Mouse (Mus musculus): ENCODE data around the gene Smok2b.
"Not testable (repeated sequence)": the region's sequence is repeated elsewhere in the genome, so short reads cannot be mapped to it uniquely, and the experiment has no call there.

Smok2b gene

GRCm38 (mm10) chr17:13229957-13230356 is at the start of gene Smok2b:
Gene Smok2b, plus strand, starts transcription at chr17:13230257.
- DNase-seq (ENCODE audit: low spot score), result not testable (repeated sequence)

DNA sequence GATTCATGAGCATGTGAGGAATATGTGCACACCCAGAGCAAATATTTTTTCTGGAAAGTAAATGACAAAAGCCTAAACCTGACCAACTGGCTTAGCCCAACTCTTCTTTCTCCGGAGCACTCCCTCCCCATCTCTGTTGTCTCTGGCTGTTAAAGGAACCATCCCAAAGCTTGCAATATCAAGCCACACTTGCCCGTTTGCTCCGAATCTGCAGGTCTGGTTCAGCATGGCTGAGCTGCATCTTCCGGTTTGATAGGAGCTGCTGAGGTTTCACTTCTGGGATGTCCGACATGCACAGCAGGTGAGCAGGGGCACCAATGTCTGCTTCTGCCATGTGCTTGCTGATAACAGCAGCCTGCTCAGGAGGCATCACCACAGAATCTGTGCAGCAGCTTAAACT is 49.6 kb upstream of the Smok2b start:
- not testable (repeated sequence) for DNase-seq (ENCODE audit: low spot score)

GRCm38 (mm10) chr17:13182712-13183111 is 47.3 kb upstream of the Smok2b start:
- not testable (repeated sequence) for DNase-seq (ENCODE audit: low spot score)

DNA sequence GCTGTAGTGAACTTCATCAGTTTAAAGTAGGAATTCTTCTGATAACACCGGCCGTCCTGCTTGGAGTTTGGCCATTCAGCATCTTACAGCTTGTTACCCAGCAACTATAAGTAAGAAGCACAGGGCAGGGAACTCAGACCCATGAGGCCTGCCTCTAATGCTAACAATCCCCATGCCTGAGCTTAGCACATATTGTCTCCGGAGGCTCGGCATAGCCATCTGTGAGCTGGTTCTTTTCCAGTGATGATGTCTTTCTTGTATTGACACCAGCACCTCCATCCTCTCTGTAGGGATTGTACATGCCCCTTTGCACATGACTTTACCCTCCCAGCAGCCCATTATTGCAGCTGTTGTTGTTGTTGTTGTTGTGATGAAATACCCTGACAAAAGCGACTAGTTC is 45.5 kb upstream of the Smok2b start:
- DNase-seq (ENCODE audit: low spot score), result not testable (repeated sequence)

DNA sequence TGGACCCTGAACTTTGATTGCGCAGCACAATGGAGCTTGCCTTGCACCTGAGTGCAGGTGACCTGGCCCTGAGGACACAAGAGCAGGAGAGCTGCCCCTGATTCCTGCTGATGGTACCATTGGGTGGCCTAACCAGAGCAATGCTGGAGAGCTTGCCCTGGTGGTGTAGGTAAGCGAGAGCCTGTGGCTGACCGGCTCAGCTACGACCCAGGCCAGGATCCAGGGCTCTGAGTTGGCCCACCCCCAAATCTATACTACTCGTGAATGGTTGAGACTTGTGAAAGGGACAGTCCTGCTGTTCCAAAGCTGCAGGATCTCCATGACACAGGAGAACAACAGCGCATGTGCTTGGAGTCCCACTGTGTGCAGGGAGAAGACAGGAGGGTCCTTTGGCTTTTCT is 43.5 kb upstream of the Smok2b start:
- not testable (repeated sequence) for DNase-seq (ENCODE audit: low spot score)

DNA sequence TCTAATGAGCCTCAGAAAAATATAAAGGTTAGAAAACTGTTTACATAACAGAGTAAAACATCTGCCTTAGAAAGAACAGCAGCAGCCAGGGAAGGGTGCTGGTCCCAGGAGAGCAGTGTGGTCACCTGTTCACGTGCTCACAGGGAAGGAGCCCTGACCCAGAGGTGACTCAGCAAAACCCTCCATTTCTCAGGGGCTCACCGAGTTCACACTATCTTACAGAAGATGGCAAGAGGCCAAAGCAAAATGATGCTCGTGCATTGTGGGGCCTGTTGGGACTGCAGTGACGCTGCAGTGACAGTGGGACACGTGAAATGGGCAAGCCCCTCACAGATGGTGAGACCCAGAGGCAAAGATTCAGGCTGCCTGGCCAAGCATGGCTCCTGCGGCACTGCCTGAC is 42.4 kb upstream of the Smok2b start:
- DNase-seq (ENCODE audit: low spot score), result peak; percentile 49

DNA sequence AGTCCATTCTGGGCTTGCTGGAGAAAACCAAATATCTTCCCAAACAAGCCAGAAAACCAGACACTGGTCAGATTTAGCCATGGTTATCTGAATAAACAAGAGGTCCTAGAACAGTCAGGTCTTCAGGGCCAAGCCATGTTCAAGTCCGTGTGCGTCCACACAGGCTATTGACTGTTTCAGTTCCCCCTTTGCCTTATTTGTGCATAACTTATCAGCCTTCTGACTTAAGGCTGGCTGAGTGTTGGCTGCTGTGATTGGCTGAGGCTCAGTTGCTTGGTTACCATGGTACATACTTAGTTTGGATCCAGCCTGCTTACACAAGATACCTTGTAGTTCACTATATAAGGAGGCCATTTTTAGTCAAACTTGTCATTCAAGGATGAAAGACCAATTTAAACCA is 41.2 kb upstream of the Smok2b start:
- not testable (repeated sequence) for DNase-seq (ENCODE audit: low spot score)

- DNase-seq (ENCODE audit: low spot score), result not testable (repeated sequence)
Measured at GRCm38 (mm10) chr17:13190836-13191583, 39.0 kb upstream of the Smok2b start.

- not testable (repeated sequence) for DNase-seq (ENCODE audit: low spot score)
Measured at GRCm38 (mm10) chr17:13196486-13196885, 33.6 kb upstream of the Smok2b start.

DNA sequence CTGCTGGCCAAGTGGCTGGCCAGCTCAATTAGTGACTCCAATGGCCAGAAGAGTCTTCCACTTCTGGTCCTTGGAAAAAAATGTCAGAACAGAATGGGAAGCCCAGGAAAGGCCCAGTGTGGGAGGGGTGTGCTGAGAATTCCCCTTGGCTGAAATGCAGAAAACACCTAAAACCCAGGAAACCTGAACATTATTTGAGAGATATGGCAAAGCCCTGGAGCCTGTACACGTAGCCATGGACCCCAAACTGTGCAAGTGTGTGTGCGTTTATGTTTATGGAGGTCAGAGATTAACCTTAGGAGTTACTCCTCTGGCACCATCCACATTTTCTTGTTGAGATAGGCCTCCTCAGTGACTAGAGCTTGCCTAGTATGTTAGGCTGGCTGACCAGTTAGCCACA is 31.2 kb upstream of the Smok2b start:
- DNase-seq (ENCODE audit: low spot score), result not testable (repeated sequence)

DNA sequence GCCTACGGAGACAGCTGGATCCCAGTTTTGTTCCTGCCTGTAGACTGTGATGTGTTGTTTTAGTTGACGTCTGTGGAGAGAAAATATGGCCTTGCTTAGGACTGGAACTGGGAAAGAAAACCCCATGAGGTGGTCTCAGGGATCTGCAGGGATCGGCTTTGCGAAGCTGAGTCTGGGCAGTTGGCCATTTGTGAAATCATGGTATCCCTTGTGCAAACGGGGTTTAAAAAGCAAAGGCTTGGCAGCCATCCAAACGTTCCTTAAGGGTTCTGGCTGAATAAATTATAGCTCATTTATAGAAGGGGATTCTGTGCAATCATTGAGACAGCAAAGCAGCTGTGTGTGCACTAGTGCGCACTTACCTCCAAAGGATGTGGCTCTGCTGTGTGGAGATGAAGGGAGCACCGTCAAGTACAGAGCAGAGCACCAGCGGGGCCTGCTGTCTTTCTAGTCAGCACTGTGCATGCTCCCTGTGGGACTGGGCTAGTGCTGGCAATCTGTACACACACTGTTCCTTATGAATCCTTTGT is 30.1 kb upstream of the Smok2b start:
- DNase-seq (ENCODE audit: low spot score), result peak; percentile 74

- DNase-seq (ENCODE audit: low spot score), result not testable (repeated sequence)
Measured at GRCm38 (mm10) chr17:13201551-13201950, 28.5 kb upstream of the Smok2b start.

DNA sequence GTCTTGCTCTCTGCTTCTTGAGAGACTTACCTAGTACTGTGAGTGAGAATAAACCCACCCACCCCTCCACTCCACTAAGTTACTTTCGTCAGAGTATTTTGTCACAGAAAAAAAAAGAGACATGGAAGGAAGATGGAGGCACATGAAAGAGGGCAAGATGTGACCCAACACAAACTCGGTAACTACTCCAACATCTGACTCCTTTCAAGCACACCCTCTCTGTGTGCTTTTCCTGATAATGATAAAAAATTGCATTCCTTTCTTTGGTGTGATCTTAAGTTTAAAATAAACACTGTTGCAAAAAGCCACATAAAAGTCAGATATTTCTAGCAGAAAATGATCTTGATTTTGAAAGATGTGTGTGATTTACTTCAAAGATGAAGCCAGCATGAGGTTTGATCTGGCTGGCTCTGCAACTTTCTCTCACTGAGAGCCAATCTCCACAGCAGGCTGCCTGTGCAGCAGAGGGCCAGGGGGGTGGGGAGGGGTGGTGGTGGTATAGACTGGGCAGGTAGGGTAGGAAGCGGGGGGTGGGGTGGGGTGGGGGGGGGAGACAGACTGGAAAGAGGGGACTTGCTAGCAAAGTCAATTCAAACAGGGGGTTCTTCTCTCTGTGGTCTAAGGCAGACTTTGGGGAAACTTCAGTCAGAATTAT is 27.5 kb upstream of the Smok2b start:
- not testable (repeated sequence) for DNase-seq (ENCODE audit: low spot score)

DNA sequence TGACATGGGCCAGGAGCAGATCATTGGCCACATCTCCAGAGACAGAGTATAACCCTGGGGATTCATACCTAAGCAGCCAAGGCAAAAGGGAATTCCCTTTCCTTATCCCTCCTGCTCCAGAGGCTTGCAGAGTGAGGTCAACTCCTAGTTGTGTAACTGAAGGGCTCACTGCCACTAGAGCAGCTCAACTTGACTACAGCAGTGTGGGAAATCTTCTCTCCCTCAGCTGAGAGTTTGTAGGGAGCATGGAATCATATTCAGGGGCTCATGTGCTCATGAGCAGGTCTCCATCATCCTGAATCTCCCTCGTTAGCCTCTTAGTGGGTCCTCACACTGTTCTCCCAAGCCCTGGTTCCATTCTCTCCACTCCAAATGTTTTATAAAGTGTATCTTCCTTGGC is 24.8 kb upstream of the Smok2b start:
- not testable (repeated sequence) for DNase-seq (ENCODE audit: low spot score)

GRCm38 (mm10) chr17:13206491-13206890 is 23.6 kb upstream of the Smok2b start:
- DNase-seq (ENCODE audit: low spot score), result no peak

GRCm38 (mm10) chr17:13208460-13208859 is 21.6 kb upstream of the Smok2b start:
- DNase-seq (ENCODE audit: low spot score), result not testable (repeated sequence)

DNA sequence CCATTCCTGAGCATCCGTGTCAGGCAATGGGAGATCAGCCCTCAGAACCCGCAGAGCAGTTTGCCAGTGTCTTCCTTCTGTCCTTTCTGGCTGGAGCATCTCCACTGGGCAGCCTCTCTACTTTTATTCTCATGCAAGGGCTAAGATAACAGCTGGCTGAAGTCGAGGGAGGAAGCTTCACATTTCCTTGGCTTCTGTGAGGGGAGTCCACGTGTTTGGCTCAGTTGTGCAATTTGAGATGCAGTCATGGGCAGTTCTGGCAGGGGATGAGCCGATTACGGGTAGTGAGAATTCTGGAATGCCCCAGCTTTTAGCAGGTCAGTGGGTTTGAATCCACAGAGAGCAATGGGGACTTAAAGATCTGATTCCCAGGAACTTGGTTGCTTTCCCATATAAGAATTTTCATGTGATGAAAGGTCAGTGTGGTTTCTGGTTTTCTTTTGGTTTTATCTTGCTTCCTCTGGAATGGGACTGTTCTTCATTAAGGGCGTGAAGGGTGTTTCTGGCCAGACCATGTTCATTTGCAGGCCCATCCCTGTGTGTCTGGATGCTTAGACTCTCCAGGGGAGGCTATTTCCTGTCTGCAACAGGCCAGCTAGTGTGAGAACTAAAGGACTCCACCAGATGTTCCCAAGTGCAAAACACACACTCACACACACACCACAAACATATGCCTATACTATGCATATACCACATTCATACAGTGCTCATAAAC is 17.8 kb upstream of the Smok2b start:
- DNase-seq (ENCODE audit: low spot score), result peak; percentile 35

- DNase-seq (ENCODE audit: low spot score), result no peak
Measured at GRCm38 (mm10) chr17:13214169-13214568, 15.9 kb upstream of the Smok2b start.

DNA sequence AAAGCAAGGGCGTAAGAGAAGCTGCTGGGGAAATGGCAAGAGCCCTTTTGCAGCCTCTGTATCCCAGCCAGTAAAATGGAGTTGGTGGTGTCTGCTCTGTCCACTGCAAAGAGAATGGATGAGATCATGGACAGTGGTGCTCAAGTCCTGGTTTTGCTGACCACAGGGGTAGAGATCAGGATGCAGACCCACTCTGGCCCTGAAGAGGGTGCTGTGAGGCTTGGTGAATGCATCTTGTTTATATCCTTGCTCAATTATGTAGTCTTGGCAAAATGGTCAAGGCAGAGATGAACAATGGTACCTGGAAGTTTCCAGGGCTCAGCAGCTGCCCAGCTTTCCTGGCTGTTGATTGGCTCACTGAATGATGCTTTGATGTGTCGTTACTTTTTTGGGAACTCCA is 14.5 kb upstream of the Smok2b start:
- peak; percentile 14 for DNase-seq (ENCODE audit: low spot score)

GRCm38 (mm10) chr17:13220888-13221287 is 9.2 kb upstream of the Smok2b start, which contains the start of gene Smok2a:
Gene Smok2a, plus strand, starts transcription at chr17:13221188.
- no peak for DNase-seq (ENCODE audit: low spot score)

- DNase-seq (ENCODE audit: low spot score), result not testable (repeated sequence)
Measured at GRCm38 (mm10) chr17:13221921-13222320, 8.1 kb upstream of the Smok2b start.

DNA sequence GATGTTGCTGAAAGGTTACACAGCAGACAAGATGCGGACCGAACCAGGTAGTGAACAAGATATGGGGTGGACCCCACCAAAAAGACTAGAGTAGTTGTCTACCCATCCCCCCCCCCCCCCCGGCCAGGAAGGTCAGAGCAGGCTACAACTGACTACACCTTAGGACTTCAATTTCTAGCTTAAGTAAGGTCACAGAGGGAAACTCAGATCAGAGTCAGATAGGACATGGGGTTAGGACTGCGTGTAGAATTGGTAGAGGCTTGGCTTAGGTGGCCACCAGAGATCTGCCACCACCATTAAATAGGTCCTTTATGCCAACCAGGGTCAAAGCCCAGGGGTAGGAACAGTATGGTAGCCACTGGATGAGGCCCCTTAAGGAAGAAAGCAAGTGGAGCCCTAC is 9.4 kb downstream of the Smok2b start:
- DNase-seq (ENCODE audit: low spot score), result not testable (repeated sequence)

All from MN1 (cell line).